Mouse (Mus musculus) MEL (cell line): Measurements from ENCODE around the gene Hoxa3. TPM values are rescaled to one million over a fixed set of nuclear protein-coding genes. Genes with fewer than 3 reads are reported as not detected.

Source experiments
- DNase-seq: peaks from one replicate; pipeline ENCODE4 v3.0.0; 2011; ENCODE audit warnings: low read depth, low spot score
- H3K27ac ChIP-seq: 2 replicates; pipeline ENCODE4 v1.5.1; 2012; ENCODE audit warnings: low read depth, mild to moderate bottlenecking, control low read depth, low read length, moderate library complexity; ENCODE audit not compliant: control insufficient read depth
- H3K27me3 ChIP-seq, 2 experiments: fragments of 150-350 bp in 1 of 2; sonication (generic) in 1 of 2; 2 replicates each; pipeline ENCODE4 v1.6.1; 2012; ENCODE audit warnings: low read length in 2 of 2, mild to moderate bottlenecking in 2 of 2, improper control_type of control experiment in 1 of 2, moderate library complexity in 1 of 2; ENCODE audit not compliant: insufficient read depth in 2 of 2, control insufficient read depth in 1 of 2
- H3K36me3 ChIP-seq, 2 experiments: 2 replicates each; pipeline ENCODE4 v1.6.1; 2012 to 2014; ENCODE audit warnings: low read length in 2 of 2, improper control_type of control experiment in 1 of 2, inconsistent platforms in 1 of 2, mild to moderate bottlenecking in 1 of 2; ENCODE audit not compliant: insufficient read depth in 2 of 2, control insufficient read depth in 1 of 2
- H3K4me1 ChIP-seq, 2 experiments: fragments of 150-350 bp in 1 of 2; sonication (generic) in 1 of 2; 2 replicates each; pipeline ENCODE4 v1.6.1; 2012; ENCODE audit warnings: low read length in 2 of 2, improper control_type of control experiment in 1 of 2, mild to moderate bottlenecking in 1 of 2; ENCODE audit not compliant: insufficient read depth in 2 of 2, control insufficient read depth in 1 of 2
- H3K4me3 ChIP-seq, 2 experiments: fragments of 150-350 bp in 1 of 2; sonication (generic) in 1 of 2; 2 replicates each; pipeline ENCODE4 v1.5.1; 2012; ENCODE audit warnings: low read depth in 2 of 2, low read length in 2 of 2, mild to moderate bottlenecking in 2 of 2, moderate library complexity in 2 of 2, control low read depth in 1 of 2, improper control_type of control experiment in 1 of 2; ENCODE audit not compliant: control insufficient read depth in 1 of 2, insufficient read depth in 1 of 2
- H3K79me2 ChIP-seq: 2 replicates; pipeline ENCODE4 v1.6.1; 2012; ENCODE audit warnings: mild to moderate bottlenecking, low read length, moderate library complexity; ENCODE audit not compliant: control insufficient read depth, poor library complexity, insufficient read depth
- H3K9ac ChIP-seq: 2 replicates; pipeline ENCODE4 v1.6.1; 2012; ENCODE audit warnings: low read depth, mild to moderate bottlenecking, control low read depth, low read length, moderate library complexity; ENCODE audit not compliant: control insufficient read depth, poor library complexity, severe bottlenecking
- H3K9me3 ChIP-seq: fragments of 150-350 bp; sonication (generic); replicated peaks from 2 replicates; pipeline ENCODE4 v1.6.1; 2012; ENCODE audit warnings: mild to moderate bottlenecking, low read length, improper control_type of control experiment, moderate library complexity; ENCODE audit not compliant: insufficient read depth
- BHLHE40 ChIP-seq: IDR thresholded peaks from 2 replicates; pipeline ENCODE4 v1.6.1; 2012; ENCODE audit warnings: low read depth, mild to moderate bottlenecking, inconsistent platforms, low read length, improper control_type of control experiment, borderline replicate concordance
- EP300 ChIP-seq, 2 experiments: IDR thresholded peaks; 2 replicates each; pipeline ENCODE4 v1.6.1; 2011; ENCODE audit warnings: improper control_type of control experiment in 2 of 2, low read length in 2 of 2, low read depth in 1 of 2, mild to moderate bottlenecking in 1 of 2
- JUND ChIP-seq: IDR thresholded peaks from 2 replicates; pipeline ENCODE4 v1.6.1; 2011; ENCODE audit warnings: low read depth, mild to moderate bottlenecking, improper control_type of control experiment, low read length
- MAZ ChIP-seq: IDR thresholded peaks from 2 replicates; pipeline ENCODE4 v1.6.1; 2012; ENCODE audit warnings: low read depth, mild to moderate bottlenecking, inconsistent platforms, low read length, improper control_type of control experiment
- MXI1 ChIP-seq: IDR thresholded peaks from 2 replicates; pipeline ENCODE4 v1.6.1; 2011; ENCODE audit warnings: mild to moderate bottlenecking, low read depth, low read length, improper control_type of control experiment
- MYC ChIP-seq: IDR thresholded peaks from 2 replicates; pipeline ENCODE4 v1.6.1; 2011; ENCODE audit warnings: low read depth, mild to moderate bottlenecking, low read length, improper control_type of control experiment, moderate library complexity
- NELFE ChIP-seq: IDR thresholded peaks from 2 replicates; pipeline ENCODE4 v1.6.1; 2011; ENCODE audit warnings: low read depth, low read length, improper control_type of control experiment
- POLR2AphosphoS5 ChIP-seq: IDR thresholded peaks from 2 replicates; pipeline ENCODE4 v1.6.1; 2012; ENCODE audit warnings: low read depth, borderline replicate concordance, mild to moderate bottlenecking, inconsistent platforms, low read length, moderate library complexity, mixed read lengths
- RAD21 ChIP-seq: IDR thresholded peaks from 2 replicates; pipeline ENCODE4 v1.6.1; 2011; ENCODE audit warnings: mild to moderate bottlenecking, low read depth, low read length, improper control_type of control experiment
- RCOR1 ChIP-seq: IDR thresholded peaks from 2 replicates; pipeline ENCODE4 v1.6.1; 2012; ENCODE audit warnings: low read depth, mild to moderate bottlenecking, inconsistent platforms, low read length, improper control_type of control experiment
- SIN3A ChIP-seq: IDR thresholded peaks from 2 replicates; pipeline ENCODE4 v1.6.1; 2012; ENCODE audit warnings: low read length, improper control_type of control experiment, inconsistent platforms
- TAL1 ChIP-seq: IDR thresholded peaks from 2 replicates; pipeline ENCODE4 v1.6.1; 2012; ENCODE audit warnings: mild to moderate bottlenecking, inconsistent platforms, low read length, moderate library complexity, mixed read lengths
- TBP ChIP-seq: IDR thresholded peaks from 2 replicates; pipeline ENCODE4 v1.8.0; 2011; ENCODE audit warnings: low read depth, low read length, improper control_type of control experiment
- USF1 ChIP-seq: IDR thresholded peaks from 2 replicates; pipeline ENCODE4 v1.6.1; 2014; ENCODE audit warnings: low read depth, mild to moderate bottlenecking, inconsistent platforms, low read length, improper control_type of control experiment, moderate library complexity
- polyA plus RNA-seq, 2 experiments: library from polyadenylated mRNA; stranded (reverse) in 1 of 2; unstranded in 1 of 2; fragments of >175 nt in 1 of 2; fragments of >200 nt in 1 of 2; gene quantifications; 2 replicates each; pipeline versions ENCODE4 v1.2.1 to v1.2.4; 2012; ENCODE audit warnings: low replicate concordance in 2 of 2, low read depth in 1 of 2; ENCODE audit not compliant: insufficient read length in 2 of 2, insufficient read depth in 1 of 2, missing spikeins in 1 of 2
- total RNA-seq: library from RNA; depleted of rRNA; stranded (reverse); fragments of 300-350 nt; gene quantifications from 2 replicates; pipeline ENCODE4 v1.2.3, GENCODE M21; 2012

Hoxa3 gene
- total and polyA plus RNA-seq, 3 experiments: not detected

- Histone ChIP-seq H3K27me3 (no peaks in the 10 kb centered on the region), H3K27ac (no peak overlapping the region), H3K9ac (no peak overlapping the region), H3K9me3 (no peaks in the 10 kb centered on the region), H3K4me3 (no peak overlapping the region), H3K4me1 (no peaks in the 10 kb centered on the region), H3K79me2 (no peaks in the 10 kb centered on the region), H3K36me3 (no peaks in the 10 kb centered on the region)
- DNase-seq: no peak
- no peak for TF ChIP-seq SIN3A
- TF ChIP-seq TBP: no peak
- no peak for TF ChIP-seq MXI1
- no peak for TF ChIP-seq EP300 (IDR thresholded peaks at IDR 0.05; ENCODE audit: low read depth in 1 of 2, low read length in 2 of 2)
- TF ChIP-seq TAL1: no peak
- no peak for TF ChIP-seq RCOR1
- no peak for TF ChIP-seq USF1
- no peak for TF ChIP-seq MAZ
- TF ChIP-seq NELFE: no peak
- no peak for TF ChIP-seq JUND
- no peak for TF ChIP-seq RAD21
- TF ChIP-seq BHLHE40: no peak
- no peak for TF ChIP-seq MYC
- TF ChIP-seq POLR2AphosphoS5: no peak
These were observed 39.7 kb upstream of the Hoxa3 start for GRCm38 (mm10) chr6:52252775-52253376.

- Histone ChIP-seq H3K79me2 (no peaks in the 10 kb centered on the region), H3K36me3 (no peaks in the 10 kb centered on the region), H3K9ac (no peak overlapping the region), H3K4me1 (no peaks in the 10 kb centered on the region), H3K27me3 (no peaks in the 10 kb centered on the region), H3K4me3 (no peak overlapping the region), H3K27ac (no peak overlapping the region), H3K9me3 (no peaks in the 10 kb centered on the region)
- TF ChIP-seq NELFE: no peak
- no peak for DNase-seq
These were observed 39.1 kb upstream of the Hoxa3 start for GRCm38 (mm10) chr6:52252016-52252774.
